Mouse (Mus musculus) limb, embryonic 14.5 days (tissue): Measurements from ENCODE around the gene Usp24. TPM values are rescaled to one million over a fixed set of nuclear protein-coding genes. Genes with fewer than 3 reads are reported as not detected.

Experiments used
- ATAC-seq: fragments of 200-750 bp; cut with Nextera tagmentation; 2 replicates; pipeline ENCODE4 v1.8.0; 2017; ENCODE audit warnings: low read depth, moderate number of reproducible peaks, moderate TSS enrichment; ENCODE audit not compliant: low FRiP score
- DNase-seq: peaks from one replicate; pipeline ENCODE4 v3.0.0-alpha.2; 2015; ENCODE audit warnings: low spot score
- H3K27ac ChIP-seq: fragments of 300-500 bp; sonication (generic); replicated peaks from 2 replicates; pipeline ENCODE4 v1.5.1; 2014; ENCODE audit warnings: low read depth, mild to moderate bottlenecking, low read length, moderate library complexity, mixed read lengths
- H3K27me3 ChIP-seq: fragments of 300-500 bp; sonication (generic); 2 replicates; pipeline ENCODE4 v1.6.1; 2014; ENCODE audit warnings: low read length, mixed read lengths; ENCODE audit not compliant: control insufficient read depth, insufficient read depth
- H3K36me3 ChIP-seq: fragments of 300-500 bp; sonication (generic); 2 replicates; pipeline ENCODE4 v1.6.1; 2014; ENCODE audit warnings: mild to moderate bottlenecking, low read length, moderate library complexity, mixed read lengths; ENCODE audit not compliant: control insufficient read depth, insufficient read depth
- H3K4me1 ChIP-seq: fragments of 300-500 bp; sonication (generic); 2 replicates; pipeline ENCODE4 v1.6.1; 2014; ENCODE audit warnings: antibody characterized with exemption, low read length, mixed read lengths; ENCODE audit not compliant: control insufficient read depth, insufficient read depth
- H3K4me2 ChIP-seq: fragments of 300-500 bp; sonication (generic); replicated peaks from 2 replicates; pipeline ENCODE4 v1.6.1; 2014; ENCODE audit warnings: low read depth, mild to moderate bottlenecking, low read length, moderate library complexity; ENCODE audit not compliant: severe bottlenecking
- H3K4me3 ChIP-seq: fragments of 300-500 bp; sonication (generic); replicated peaks from 2 replicates; pipeline ENCODE4 v1.5.1; 2014; ENCODE audit warnings: low read length
- H3K9ac ChIP-seq: fragments of 300-500 bp; sonication (generic); 2 replicates; pipeline ENCODE4 v1.6.1; 2014; ENCODE audit warnings: mild to moderate bottlenecking, low read depth, low read length, moderate library complexity; ENCODE audit not compliant: severe bottlenecking
- H3K9me3 ChIP-seq: fragments of 300-500 bp; sonication (generic); 2 replicates; pipeline ENCODE4 v1.6.1; 2016; ENCODE audit warnings: low read length; ENCODE audit not compliant: control insufficient read depth
- POLR2A ChIP-seq: fragments of 200-500 bp; IDR thresholded peaks from 2 replicates; pipeline ENCODE4 v1.8.0; 2012; ENCODE audit warnings: inconsistent platforms, mild to moderate bottlenecking, moderate library complexity, borderline replicate concordance; ENCODE audit not compliant: insufficient read depth, insufficient read length; ENCODE audit errors: extremely low read depth
- WGBS: fragments of 180-500 bp; shearing (Covaris S2); extraction: QIAGEN DNeasy Blood & Tissue Kit; methylation state at CpG from one replicate; pipeline ENCODE4 v1.1.7; 2014; 5-methylcytosine and 5-hydroxymethylcytosine counted together
- polyA plus RNA-seq, 2 experiments: library from polyadenylated mRNA; depleted of rRNA in 1 of 2; stranded (reverse) in 1 of 2; unstranded in 1 of 2; fragments of >200 nt; fragmentation: Nextera tagmentation in 1 of 2; extraction: Ambion mirVana in 1 of 2; gene quantifications; 2 replicates each; pipeline versions ENCODE4 v1.2.1 to v1.2.3; 2012 to 2014

Gene Usp24
- polyA plus RNA-seq, 2 experiments = 12.5 to 15.7 TPM

DNA sequence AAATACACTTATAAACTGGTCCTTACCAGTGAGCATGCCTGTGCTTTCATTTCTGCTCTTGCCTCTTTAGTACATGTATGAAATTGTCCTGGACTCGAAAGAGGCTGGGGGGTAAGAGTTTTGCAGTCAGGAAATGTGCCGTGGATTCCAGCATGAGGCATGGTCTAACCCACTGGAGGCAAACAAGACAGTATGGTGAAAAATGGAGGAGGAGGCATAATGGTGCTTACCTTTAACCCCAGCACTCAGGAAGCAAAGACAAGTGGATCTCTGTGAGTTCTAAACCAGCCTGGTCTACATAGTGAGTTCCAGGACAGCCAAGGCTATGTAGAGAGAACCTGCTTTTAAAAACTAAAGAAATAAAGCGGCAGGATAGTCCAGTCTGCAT is 33.9 kb upstream of the Usp24 start:
- no peak for TF ChIP-seq POLR2A
- no peak overlapping the region for H3K9ac ChIP-seq
- ATAC-seq = no peak; the same call in 1 of the 2 replicates
- no peaks in the 10 kb centered on the region for H3K9me3 ChIP-seq
- H3K27ac ChIP-seq = peak overlapping the region; percentile 40; the same call in 1 of the 2 replicates
- whole genome bisulfite sequencing = 48% methylated on average over 3 of the region's 3 CpGs
- peaks cover 9% of the 10 kb centered on the region; the same call in 1 of the 2 replicates for H3K4me1 ChIP-seq
- H3K4me3 ChIP-seq = no peak overlapping the region
- H3K4me2 ChIP-seq = no peak overlapping the region
- H3K36me3 ChIP-seq = no peaks in the 10 kb centered on the region
- no peaks in the 10 kb centered on the region for H3K27me3 ChIP-seq
- no peak for DNase-seq

GRCm38 (mm10) chr4:106286958-106287743 is 28.9 kb upstream of the Usp24 start:
- DNase-seq (no peak), ATAC-seq (no peak)
- Histone ChIP-seq H3K27ac (no peak overlapping the region), H3K4me3 (no peak overlapping the region), H3K4me2 (no peak overlapping the region), H3K9ac (no peak overlapping the region), H3K36me3 (no peaks in the 10 kb centered on the region), H3K4me1 (no peaks in the 10 kb centered on the region), H3K27me3 (no peaks in the 10 kb centered on the region), H3K9me3 (no peaks in the 10 kb centered on the region)
- TF ChIP-seq POLR2A = no peak
- 79% methylated on average over 4 of the region's 4 CpGs for WGBS

GRCm38 (mm10) chr4:106290201-106290600 is 25.8 kb upstream of the Usp24 start:
- H3K27ac ChIP-seq = no peak overlapping the region
- no peaks in the 10 kb centered on the region for H3K4me1 ChIP-seq
- no peaks in the 10 kb centered on the region for H3K9me3 ChIP-seq
- no peak for TF ChIP-seq POLR2A
- no peaks in the 10 kb centered on the region for H3K36me3 ChIP-seq
- 96% methylated on average over 2 of the region's 2 CpGs for WGBS
- H3K27me3 ChIP-seq = no peaks in the 10 kb centered on the region
- H3K4me3 ChIP-seq = no peak overlapping the region
- H3K4me2 ChIP-seq = no peak overlapping the region
- H3K9ac ChIP-seq = no peak overlapping the region
- DNase-seq = no peak
- ATAC-seq = no peak

DNA sequence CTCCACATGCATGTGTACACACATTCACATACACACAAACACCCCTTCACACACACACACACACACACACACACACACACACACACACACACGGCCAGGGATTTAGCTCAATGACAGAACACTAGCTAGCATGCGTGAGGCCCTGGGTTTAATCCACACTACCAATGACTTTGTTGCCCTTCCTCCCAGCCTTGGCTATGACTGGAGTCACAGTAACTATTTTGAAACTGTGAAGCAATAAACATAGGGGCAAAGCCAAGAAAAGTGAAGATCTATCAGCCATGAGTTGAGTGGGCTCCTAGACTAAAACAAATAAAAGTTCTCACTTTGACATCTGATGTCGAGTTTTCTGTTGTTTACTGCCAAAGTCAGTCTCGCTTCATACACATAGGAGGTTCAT is 23.2 kb upstream of the Usp24 start:
- no peak overlapping the region for H3K4me2 ChIP-seq
- H3K27me3 ChIP-seq = no peaks in the 10 kb centered on the region
- ATAC-seq = no peak
- no peak overlapping the region for H3K4me3 ChIP-seq
- TF ChIP-seq POLR2A = no peak
- WGBS = 80% methylated on average over 4 of the region's 4 CpGs
- no peak overlapping the region for H3K9ac ChIP-seq
- H3K4me1 ChIP-seq = no peaks in the 10 kb centered on the region
- H3K36me3 ChIP-seq = no peaks in the 10 kb centered on the region
- DNase-seq = no peak
- H3K27ac ChIP-seq = no peak overlapping the region
- no peaks in the 10 kb centered on the region for H3K9me3 ChIP-seq

GRCm38 (mm10) chr4:106293378-106294090 is 22.5 kb upstream of the Usp24 start:
- H3K9me3 ChIP-seq = no peaks in the 10 kb centered on the region
- no peak overlapping the region for H3K4me3 ChIP-seq
- no peaks in the 10 kb centered on the region for H3K27me3 ChIP-seq
- ATAC-seq = no peak
- 73% methylated on average over 6 of the region's 6 CpGs for WGBS
- H3K4me2 ChIP-seq = no peak overlapping the region
- H3K4me1 ChIP-seq = no peaks in the 10 kb centered on the region
- H3K9ac ChIP-seq = no peak overlapping the region
- no peak overlapping the region for H3K27ac ChIP-seq
- no peaks in the 10 kb centered on the region for H3K36me3 ChIP-seq
- DNase-seq = no peak
- TF ChIP-seq POLR2A = no peak
